Mouse (Mus musculus) adrenal gland, adult 2 months (tissue): ENCODE results near the gene Sema3c. TPM values are rescaled to one million over a fixed set of nuclear protein-coding genes. Genes with fewer than 3 reads are reported as not detected.

Source experiments
- DNase-seq: peaks from one replicate; pipeline ENCODE4 v3.0.0; 2021
- polyA plus RNA-seq: library from polyadenylated mRNA; depleted of rRNA; stranded (reverse); fragments of >200 nt; gene quantifications from 2 replicates; pipeline ENCODE4 v1.2.3, GENCODE M21; 2012; rRNA removed
- total RNA-seq, 2 experiments: library from RNA; stranded (reverse); gene quantifications; 2 replicates each; pipeline ENCODE4 v1.2.3; 2021

Sema3c gene
- total and polyA plus RNA-seq, 3 experiments, result 1.8 to 10.9 (median 7.8) TPM

DNA sequence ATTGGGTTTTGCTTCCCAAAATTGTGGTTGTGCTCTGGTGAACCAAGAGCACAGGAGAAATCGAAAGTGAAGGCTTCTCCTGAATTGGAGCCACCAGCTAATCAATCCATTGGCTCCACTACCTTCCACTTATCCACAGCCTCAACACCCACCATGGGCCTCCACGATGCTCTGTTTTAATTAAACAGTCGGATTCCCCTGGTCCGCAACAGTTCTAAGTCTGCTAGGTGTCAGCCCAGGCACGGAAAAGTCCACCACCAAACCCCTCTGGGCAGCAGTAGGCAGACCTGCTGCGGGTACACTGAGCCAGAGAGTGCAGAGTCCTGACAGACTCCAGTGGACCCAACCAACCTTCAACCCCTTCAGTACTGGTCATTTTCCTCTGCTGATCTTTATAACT is 202.5 kb downstream of the Sema3c start:
- no peak for DNase-seq

Other genes starting within 250 kb of the Sema3c start
- gene Speer4f2, start 201.1 kb upstream of the Sema3c start, total RNA-seq, result not detected
- not detected in 2 replicates for gene Speer4f2, start 201.1 kb upstream of the Sema3c start, polyA plus RNA-seq
- gene Speer4f1, start 98.2 kb upstream of the Sema3c start, total RNA-seq, result not detected
- gene Speer4f1, start 98.2 kb upstream of the Sema3c start, polyA plus RNA-seq, result not detected in 2 replicates